Mouse (Mus musculus) limb, embryonic 12.5 days (tissue): ENCODE measurements around the gene Arrdc5. TPM values are rescaled to one million over a fixed set of nuclear protein-coding genes. Genes with fewer than 3 reads are reported as not detected.

Source experiments
- ATAC-seq: fragments of 200-750 bp; cut with Nextera tagmentation; 2 replicates; pipeline ENCODE4 v1.8.0; 2017; ENCODE audit warnings: low read depth, moderate TSS enrichment; ENCODE audit not compliant: insufficient number of reproducible peaks, insufficient read depth, low FRiP score, low TSS enrichment
- H3K27ac ChIP-seq: fragments of 300-500 bp; sonication (generic); 2 replicates; pipeline ENCODE4 v1.5.1; 2016; ENCODE audit warnings: mild to moderate bottlenecking, moderate library complexity
- H3K27me3 ChIP-seq: fragments of 300-500 bp; sonication (generic); 2 replicates; pipeline ENCODE4 v1.6.1; 2016; ENCODE audit warnings: mild to moderate bottlenecking, moderate library complexity
- H3K36me3 ChIP-seq: fragments of 300-500 bp; sonication (generic); 2 replicates; pipeline ENCODE4 v1.6.1; 2016; ENCODE audit warnings: mild to moderate bottlenecking, moderate library complexity
- H3K4me1 ChIP-seq: fragments of 300-500 bp; sonication (generic); replicated peaks from 2 replicates; pipeline ENCODE4 v1.6.1; 2016
- H3K4me2 ChIP-seq: fragments of 300-500 bp; sonication (generic); 2 replicates; pipeline ENCODE4 v1.6.1; 2016; ENCODE audit warnings: mild to moderate bottlenecking, moderate library complexity
- H3K4me3 ChIP-seq: fragments of 300-500 bp; sonication (generic); replicated peaks from 2 replicates; pipeline ENCODE4 v1.5.1; 2016; ENCODE audit warnings: mild to moderate bottlenecking
- H3K9ac ChIP-seq: fragments of 300-500 bp; sonication (generic); replicated peaks from 2 replicates; pipeline ENCODE4 v1.6.1; 2016; ENCODE audit warnings: mild to moderate bottlenecking, moderate library complexity
- H3K9me3 ChIP-seq: fragments of 300-500 bp; sonication (generic); 2 replicates; pipeline ENCODE4 v1.6.1; 2016; ENCODE audit warnings: mild to moderate bottlenecking, moderate library complexity
- WGBS: fragments of 180-500 bp; shearing (Covaris S2); methylation state at CpG from one replicate; pipeline ENCODE4 v1.1.7; 2016; 5-methylcytosine and 5-hydroxymethylcytosine counted together
- polyA plus RNA-seq: library from polyadenylated mRNA; unstranded; fragments of >200 nt; fragmentation: Nextera tagmentation; extraction: Ambion mirVana; gene quantifications from 2 replicates; pipeline ENCODE4 v1.2.1, GENCODE M21; 2016

Arrdc5 gene
- polyA plus RNA-seq = not detected in 2 replicates

- ATAC-seq = no peak
- peaks cover 18% of the 10 kb centered on the region for H3K4me1 ChIP-seq
These were observed at the start of gene Arrdc5 for GRCm38 (mm10) chr17:56300186-56300585. Gene Arrdc5, minus strand, starts transcription at chr17:56300286.

DNA sequence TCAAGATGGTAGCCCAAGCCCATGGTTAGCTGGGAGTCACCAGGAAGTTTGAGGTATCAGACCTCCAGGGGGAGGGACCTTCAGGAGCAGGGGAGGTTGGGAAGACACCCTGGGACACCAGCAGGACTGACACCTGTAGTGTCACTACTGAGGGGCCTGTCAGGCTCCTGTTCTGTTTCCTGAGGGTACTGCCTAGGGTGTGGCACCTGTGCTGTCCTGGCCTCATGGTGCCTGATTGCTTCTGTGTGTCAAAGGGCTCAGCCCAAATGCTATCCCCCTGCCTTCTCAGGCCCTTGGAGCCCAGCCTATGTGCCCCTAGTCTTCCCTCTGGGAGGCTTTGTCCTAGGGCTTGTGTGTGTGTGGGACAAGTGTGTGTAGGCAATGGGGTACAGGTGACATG, 48.5 kb upstream of the Arrdc5 start:
- H3K9me3 ChIP-seq = no peaks in the 10 kb centered on the region
- H3K4me1 ChIP-seq = no peaks in the 10 kb centered on the region
- peaks cover 31% of the 10 kb centered on the region for H3K36me3 ChIP-seq
- H3K27ac ChIP-seq = no peak overlapping the region
- no peak for ATAC-seq
- no peak overlapping the region for H3K9ac ChIP-seq
- H3K27me3 ChIP-seq = no peaks in the 10 kb centered on the region
- no peak overlapping the region for H3K4me3 ChIP-seq
- H3K4me2 ChIP-seq = no peak overlapping the region

More at GRCm38 (mm10) chr17:56300186-56300585, at the start of gene Arrdc5:
- Histone ChIP-seq H3K4me3 (no peak within 1 kb of the TSS), H3K4me2 (no peak within 1 kb of the TSS), H3K27me3 (no peaks in the 10 kb centered on the region), H3K36me3 (0 out of 2 replicates have a peak, but pooled peaks cover under 1% of the 10 kb centered on the region), H3K9me3 (no peaks in the 10 kb centered on the region; the same call in 1 of the 2 replicates), H3K27ac (no peak within 1 kb of the TSS), H3K9ac (no peak within 1 kb of the TSS)
- WGBS = 88% methylated on average over 9 of the region's 9 CpGs

DNA sequence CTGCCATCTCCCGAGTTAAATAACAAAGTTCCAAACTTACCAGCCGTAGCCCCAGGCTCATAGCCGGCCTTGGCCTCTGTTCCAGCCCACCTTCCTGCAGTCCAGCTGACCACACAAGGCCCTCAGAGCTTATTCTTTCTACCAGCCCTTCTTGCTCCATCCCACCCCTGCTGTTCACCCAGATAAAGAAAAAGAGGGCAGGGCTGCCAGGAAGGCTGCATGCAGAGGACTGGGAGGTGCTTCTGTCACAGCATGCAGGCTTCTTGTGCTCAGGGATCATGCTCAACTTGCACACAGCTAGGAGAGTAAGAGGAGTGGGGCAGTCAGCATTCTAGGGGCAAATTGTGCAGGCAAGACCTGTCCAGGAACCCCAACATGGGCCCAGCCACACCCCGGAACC, 48.0 kb upstream of the Arrdc5 start:
- no peak for ATAC-seq
- Histone ChIP-seq H3K27me3 (no peaks in the 10 kb centered on the region), H3K36me3 (peaks cover 26% of the 10 kb centered on the region), H3K4me1 (no peaks in the 10 kb centered on the region), H3K4me2 (no peak overlapping the region), H3K9me3 (no peaks in the 10 kb centered on the region), H3K27ac (no peak overlapping the region), H3K9ac (no peak overlapping the region), H3K4me3 (no peak overlapping the region)
- 83% methylated on average over 4 of the region's 4 CpGs for WGBS

- H3K27me3 ChIP-seq = no peaks in the 10 kb centered on the region
- H3K4me3 ChIP-seq = no peak overlapping the region
- 67% methylated on average over 2 of the region's 2 CpGs for WGBS
- peaks cover 7% of the 10 kb centered on the region; the same call in 1 of the 2 replicates for H3K36me3 ChIP-seq
- ATAC-seq = no peak
- no peak overlapping the region for H3K4me2 ChIP-seq
- H3K9me3 ChIP-seq = no peaks in the 10 kb centered on the region
- H3K4me1 ChIP-seq = no peaks in the 10 kb centered on the region
- no peak overlapping the region for H3K9ac ChIP-seq
- H3K27ac ChIP-seq = no peak overlapping the region
These were observed 45.3 kb upstream of the Arrdc5 start for GRCm38 (mm10) chr17:56345364-56345763.

DNA sequence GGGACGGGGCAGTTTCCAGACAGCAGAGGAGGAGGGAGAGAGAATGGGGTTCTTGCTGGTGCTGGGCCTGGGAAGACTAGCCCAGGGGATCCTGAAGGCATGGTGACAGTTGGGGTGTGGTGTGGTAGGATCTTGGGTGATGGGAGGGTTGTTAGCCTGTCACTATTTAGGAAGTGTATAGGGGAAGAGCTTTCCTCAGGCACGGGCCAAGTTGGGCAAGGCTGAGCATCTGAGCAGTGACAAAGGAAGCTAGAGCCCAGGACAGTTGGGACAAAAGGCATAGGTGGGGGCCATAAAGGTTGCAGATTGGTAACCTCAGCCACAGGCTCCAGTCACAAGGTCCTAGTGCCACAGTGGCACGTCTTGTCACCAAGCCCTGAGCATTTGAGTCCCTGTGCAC, 43.4 kb upstream of the Arrdc5 start:
- H3K9ac ChIP-seq = no peak overlapping the region
- H3K36me3 ChIP-seq = peaks cover 7% of the 10 kb centered on the region; the same call in 1 of the 2 replicates
- no peak for ATAC-seq
- no peak overlapping the region for H3K27ac ChIP-seq
- WGBS = 79% methylated on average over 3 of the region's 3 CpGs
- H3K27me3 ChIP-seq = no peaks in the 10 kb centered on the region
- H3K4me3 ChIP-seq = no peak overlapping the region
- no peak overlapping the region for H3K4me2 ChIP-seq
- H3K9me3 ChIP-seq = no peaks in the 10 kb centered on the region
- H3K4me1 ChIP-seq = no peaks in the 10 kb centered on the region

DNA sequence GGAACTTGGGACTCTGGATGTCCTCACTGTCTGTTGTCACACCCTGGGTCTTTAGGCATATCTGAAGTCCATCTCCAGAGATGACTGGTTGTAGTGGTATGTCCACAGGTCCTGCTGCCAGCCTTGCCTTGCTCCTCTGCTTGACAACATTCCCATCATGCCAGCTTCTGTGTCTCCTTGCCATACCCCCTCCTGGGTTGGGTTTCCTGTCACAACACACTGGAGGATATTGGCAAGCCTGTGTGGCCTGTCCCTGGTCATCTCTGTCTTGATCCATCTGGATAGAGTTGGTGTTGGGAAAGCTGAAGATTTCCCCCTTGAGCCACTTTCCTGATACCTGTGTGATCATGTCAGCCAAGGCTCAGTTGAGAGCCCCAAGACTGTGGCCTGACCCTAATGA, 40.6 kb upstream of the Arrdc5 start:
- H3K4me1 ChIP-seq = no peaks in the 10 kb centered on the region
- no peaks in the 10 kb centered on the region for H3K27me3 ChIP-seq
- H3K9me3 ChIP-seq = no peaks in the 10 kb centered on the region
- H3K9ac ChIP-seq = no peak overlapping the region
- no peak overlapping the region for H3K4me3 ChIP-seq
- H3K4me2 ChIP-seq = no peak overlapping the region
- H3K36me3 ChIP-seq = peaks cover 7% of the 10 kb centered on the region; the same call in 1 of the 2 replicates
- ATAC-seq = no peak
- no peak overlapping the region for H3K27ac ChIP-seq

GRCm38 (mm10) chr17:56338909-56339308, 38.8 kb upstream of the Arrdc5 start:
- WGBS = 60% methylated on average over 4 of the region's 4 CpGs
- H3K9ac ChIP-seq = no peak overlapping the region
- no peak overlapping the region for H3K4me2 ChIP-seq
- no peak for ATAC-seq
- no peak overlapping the region for H3K27ac ChIP-seq
- no peaks in the 10 kb centered on the region for H3K9me3 ChIP-seq
- H3K4me3 ChIP-seq = no peak overlapping the region
- no peaks in the 10 kb centered on the region for H3K27me3 ChIP-seq
- peaks cover 9% of the 10 kb centered on the region; the same call in 1 of the 2 replicates for H3K36me3 ChIP-seq
- H3K4me1 ChIP-seq = no peaks in the 10 kb centered on the region

- ATAC-seq = no peak
- H3K9me3 ChIP-seq = no peaks in the 10 kb centered on the region
- no peak overlapping the region for H3K4me2 ChIP-seq
- no peak overlapping the region for H3K4me3 ChIP-seq
- H3K4me1 ChIP-seq = no peaks in the 10 kb centered on the region
- H3K9ac ChIP-seq = no peak overlapping the region
- H3K36me3 ChIP-seq = peaks cover 9% of the 10 kb centered on the region; the same call in 1 of the 2 replicates
- H3K27me3 ChIP-seq = no peaks in the 10 kb centered on the region
- H3K27ac ChIP-seq = no peak overlapping the region
- 96% methylated on average over 6 of the region's 6 CpGs for WGBS
These were observed 37.7 kb upstream of the Arrdc5 start for GRCm38 (mm10) chr17:56337791-56338190.

- Histone ChIP-seq H3K4me2 (no peak overlapping the region), H3K27ac (no peak overlapping the region), H3K27me3 (no peaks in the 10 kb centered on the region), H3K4me3 (no peak overlapping the region), H3K9me3 (no peaks in the 10 kb centered on the region), H3K4me1 (no peaks in the 10 kb centered on the region), H3K9ac (no peak overlapping the region), H3K36me3 (peaks cover 9% of the 10 kb centered on the region; the same call in 1 of the 2 replicates)
- WGBS = 58% methylated on average over 4 of the region's 4 CpGs
- ATAC-seq = no peak
These were observed 37.1 kb upstream of the Arrdc5 start for GRCm38 (mm10) chr17:56337190-56337589.

DNA sequence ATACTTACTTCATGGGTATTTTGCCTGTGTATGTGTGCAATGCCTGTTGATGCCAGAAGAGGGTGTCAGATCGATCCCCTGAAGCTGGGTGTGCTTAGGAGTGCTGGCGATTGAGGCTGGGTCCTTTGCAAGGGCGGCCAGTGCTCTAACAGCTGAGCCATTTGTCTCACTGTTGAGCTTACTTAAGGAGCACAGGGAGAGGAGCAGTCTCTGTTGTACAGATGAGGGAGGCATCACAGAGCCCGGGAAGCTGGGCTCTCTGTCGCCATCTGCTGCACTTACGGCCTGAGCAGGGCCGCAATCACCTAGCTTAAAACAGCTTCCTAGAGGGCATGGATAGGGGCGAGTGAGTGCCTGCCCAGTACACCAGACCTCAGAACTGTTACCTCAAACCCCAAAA, 32.9 kb upstream of the Arrdc5 start:
- WGBS = 33% methylated on average over 8 of the region's 8 CpGs
- H3K4me1 ChIP-seq = peaks cover 5% of the 10 kb centered on the region
- H3K27ac ChIP-seq = peak overlapping the region; percentile 19; the same call in 1 of the 2 replicates
- ATAC-seq = no peak
- H3K4me3 ChIP-seq = no peak overlapping the region
- peaks cover 12% of the 10 kb centered on the region; the same call in 1 of the 2 replicates for H3K36me3 ChIP-seq
- H3K4me2 ChIP-seq = no peak overlapping the region
- no peak overlapping the region for H3K9ac ChIP-seq
- H3K9me3 ChIP-seq = no peaks in the 10 kb centered on the region
- H3K27me3 ChIP-seq = no peaks in the 10 kb centered on the region

- no peaks in the 10 kb centered on the region for H3K27me3 ChIP-seq
- H3K4me2 ChIP-seq = no peak overlapping the region
- no peaks in the 10 kb centered on the region for H3K9me3 ChIP-seq
- H3K27ac ChIP-seq = no peak overlapping the region
- H3K9ac ChIP-seq = no peak overlapping the region
- peaks cover 16% of the 10 kb centered on the region for H3K4me1 ChIP-seq
- no peak overlapping the region for H3K4me3 ChIP-seq
- ATAC-seq = no peak
- H3K36me3 ChIP-seq = peaks cover 12% of the 10 kb centered on the region; the same call in 1 of the 2 replicates
These were observed 31.2 kb upstream of the Arrdc5 start for GRCm38 (mm10) chr17:56331256-56331655.

- Histone ChIP-seq H3K27ac (no peak overlapping the region), H3K4me3 (no peak overlapping the region), H3K27me3 (no peaks in the 10 kb centered on the region), H3K9me3 (no peaks in the 10 kb centered on the region), H3K36me3 (peaks cover 12% of the 10 kb centered on the region; the same call in 1 of the 2 replicates), H3K4me1 (peaks cover 16% of the 10 kb centered on the region), H3K4me2 (no peak overlapping the region), H3K9ac (0 out of 2 replicates have a peak overlapping the region, but pooled peaks have one; percentile 18)
- no peak for ATAC-seq
- WGBS = 76% methylated on average over 3 of the region's 3 CpGs
These were observed 30.3 kb upstream of the Arrdc5 start for GRCm38 (mm10) chr17:56330345-56330744.
